Mouse (Mus musculus): ENCODE measurements around the gene Cdx2. TPM values are rescaled to one million over a fixed set of nuclear protein-coding genes. Genes with fewer than 3 reads are reported as not detected.

Cdx2 gene
- total and polyA plus RNA-seq, 3 experiments: not detected

GRCm38 (mm10) chr5:147292506-147293120 lies 14.5 kb downstream of the Cdx2 start:
- no peak for DNase-seq

- DNase-seq: no peak
Observed at GRCm38 (mm10) chr5:147291764-147292505, 15.1 kb downstream of the Cdx2 start.

GRCm38 (mm10) chr5:147284365-147284764 lies 22.7 kb downstream of the Cdx2 start:
- no peak for DNase-seq

DNA sequence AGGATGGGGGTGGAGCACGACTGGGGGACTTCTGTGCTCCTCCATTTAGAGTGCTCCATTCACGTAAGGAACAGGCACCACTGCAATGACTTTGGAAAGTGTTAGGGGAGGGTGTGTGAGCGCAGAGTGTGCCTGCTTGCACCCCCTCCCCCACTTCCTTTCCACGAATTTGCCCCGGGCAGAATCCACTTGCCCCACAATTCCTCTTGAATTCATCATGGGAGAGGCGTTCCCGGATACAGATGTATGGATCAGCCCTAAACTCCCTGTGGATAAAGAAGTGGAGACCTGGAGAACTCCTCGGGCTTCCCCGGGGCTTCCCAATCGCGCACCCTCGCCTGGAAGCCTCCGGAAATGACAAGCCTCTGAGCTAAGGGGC lies 29.5 kb downstream of the Cdx2 start:
- DNase-seq: no peak

DNA sequence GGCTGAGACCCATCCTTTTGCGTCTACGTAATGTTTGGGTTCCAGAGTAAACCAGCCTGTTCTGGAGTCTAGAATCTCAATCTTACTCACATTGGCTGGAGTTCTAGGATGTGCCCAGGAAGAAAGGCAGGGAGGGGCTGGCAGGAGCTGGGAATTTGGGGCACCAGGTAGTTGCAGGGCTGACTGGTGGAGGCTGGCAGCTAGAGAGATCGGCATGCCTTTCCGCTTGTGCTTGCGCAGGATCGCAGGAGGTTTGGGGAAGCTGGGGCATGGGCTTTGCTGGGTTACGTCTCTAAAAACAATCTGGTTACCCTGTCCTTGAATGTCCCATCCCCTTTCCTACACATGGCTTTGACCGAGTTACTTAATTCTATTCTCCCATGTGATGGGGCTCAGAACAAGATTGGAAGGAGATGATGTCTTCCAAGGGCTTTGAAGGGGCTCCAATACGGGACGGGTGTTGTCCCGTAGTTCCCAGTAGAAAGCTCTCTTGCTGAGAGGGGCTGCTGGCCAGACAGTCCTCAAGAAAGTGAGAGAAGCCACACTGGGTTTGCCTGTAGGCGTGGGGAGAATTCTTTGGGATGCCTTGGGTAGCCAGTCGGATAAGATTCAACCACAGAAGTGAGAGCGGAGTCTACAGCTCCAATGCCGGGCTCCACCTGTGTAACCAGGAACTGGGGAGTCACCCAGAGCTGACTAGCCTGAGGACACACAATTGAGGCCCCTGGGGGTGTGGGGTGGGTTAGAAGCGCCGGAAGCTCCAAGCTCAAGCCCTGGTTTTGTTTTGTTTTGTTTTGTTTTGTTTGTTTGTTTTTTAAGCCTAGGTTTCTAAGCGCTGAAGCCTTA lies 30.1 kb downstream of the Cdx2 start:
- DNase-seq: no peak

DNA sequence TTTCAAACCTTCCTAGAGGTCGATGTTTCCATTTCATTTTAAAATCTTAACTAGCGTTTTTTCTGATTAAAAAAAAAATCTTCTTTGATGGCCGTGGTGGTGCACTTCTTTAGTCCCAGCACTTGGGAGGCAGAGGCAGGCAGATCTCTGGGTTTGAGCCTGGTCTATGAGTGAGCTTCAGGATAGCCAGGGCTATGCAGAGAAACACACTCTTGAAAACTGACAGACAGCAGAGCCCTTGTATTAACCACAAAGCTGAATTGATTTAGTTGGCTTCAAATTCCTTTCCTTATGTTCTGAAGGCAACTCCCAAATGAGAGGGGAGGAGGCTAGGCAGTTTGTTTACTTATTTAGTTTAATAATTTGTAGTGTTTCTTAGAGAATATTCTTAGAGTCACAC lies 31.3 kb downstream of the Cdx2 start:
- DNase-seq: no peak

DNA sequence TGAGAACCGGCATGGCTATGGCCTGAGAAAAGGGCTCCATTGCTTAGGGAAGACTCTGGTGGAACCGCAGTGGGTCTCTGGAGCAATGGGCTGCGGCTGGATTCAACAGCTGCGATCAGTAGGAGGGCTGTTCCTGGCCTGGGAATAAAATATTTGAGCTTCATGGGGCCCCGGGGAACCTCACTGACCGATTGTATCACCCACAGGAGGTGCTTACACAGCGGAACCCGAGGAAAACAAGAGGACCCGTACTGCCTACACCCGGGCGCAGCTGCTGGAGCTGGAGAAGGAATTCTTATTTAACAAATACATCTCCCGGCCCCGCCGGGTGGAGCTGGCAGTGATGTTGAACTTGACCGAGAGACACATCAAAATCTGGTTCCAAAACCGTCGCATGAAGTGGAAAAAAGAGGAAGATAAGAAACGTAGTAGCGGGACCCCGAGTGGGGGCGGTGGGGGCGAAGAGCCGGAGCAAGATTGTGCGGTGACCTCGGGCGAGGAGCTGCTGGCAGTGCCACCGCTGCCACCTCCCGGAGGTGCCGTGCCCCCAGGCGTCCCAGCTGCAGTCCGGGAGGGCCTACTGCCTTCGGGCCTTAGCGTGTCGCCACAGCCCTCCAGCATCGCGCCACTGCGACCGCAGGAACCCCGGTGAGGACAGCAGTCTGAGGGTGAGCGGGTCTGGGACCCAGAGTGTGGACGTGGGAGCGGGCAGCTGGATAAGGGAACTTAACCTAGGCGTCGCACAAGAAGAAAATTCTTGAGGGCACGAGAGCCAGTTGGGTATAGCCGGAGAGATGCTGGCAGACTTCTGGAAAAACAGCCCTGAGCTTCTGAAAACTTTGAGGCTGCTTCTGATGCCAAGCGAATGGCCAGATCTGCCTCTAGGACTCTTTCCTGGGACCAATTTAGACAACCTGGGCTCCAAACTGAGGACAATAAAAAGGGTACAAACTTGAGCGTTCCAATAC lies 32.6 kb downstream of the Cdx2 start:
- DNase-seq: no peak

GRCm38 (mm10) chr5:147272808-147273345 lies 34.2 kb downstream of the Cdx2 start:
- DNase-seq: no peak

DNA sequence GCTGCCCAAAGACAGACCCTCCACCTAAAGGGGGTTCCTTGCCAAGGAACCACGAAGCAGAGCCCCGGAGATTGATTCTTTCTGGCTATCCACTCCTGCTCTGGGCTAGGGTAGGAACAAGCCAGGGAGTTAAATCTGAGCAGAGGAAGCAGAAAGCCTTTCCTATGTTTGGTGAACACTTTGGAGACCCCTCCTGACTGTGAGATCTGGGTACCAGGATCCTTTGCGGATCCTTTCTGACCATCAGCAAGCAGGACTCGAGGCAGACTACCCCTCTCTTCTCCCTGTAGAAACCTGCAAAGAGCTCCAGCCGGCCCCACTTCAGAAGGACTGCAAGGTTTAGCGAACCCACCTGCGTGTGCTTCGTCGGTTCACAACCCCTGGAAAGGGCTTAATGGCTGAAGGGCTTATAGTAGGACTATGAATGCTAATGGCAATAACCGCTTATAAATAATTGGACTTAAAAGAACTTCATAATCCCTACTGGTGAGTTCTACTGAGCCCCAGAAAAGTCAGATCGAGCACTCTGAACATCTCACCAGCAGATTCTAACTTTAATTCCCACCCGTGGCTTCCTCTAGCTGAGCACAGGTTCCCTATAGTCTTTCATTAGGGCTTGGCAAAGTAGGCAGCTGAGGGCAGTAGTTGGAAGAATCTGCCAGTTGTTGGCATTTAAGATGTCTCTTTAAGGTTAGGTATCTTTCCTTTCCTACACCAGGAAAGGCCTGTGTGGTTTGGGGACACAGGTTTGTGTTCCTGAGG lies 34.8 kb downstream of the Cdx2 start:
- DNase-seq: no peak

GRCm38 (mm10) chr5:147270673-147271655 lies 36.1 kb downstream of the Cdx2 start:
- DNase-seq: no peak

GRCm38 (mm10) chr5:147269926-147270672 lies 37.0 kb downstream of the Cdx2 start, which contains the start of gene Pdx1:
TSS of gene Pdx1 (plus strand) at chr5:147269959.
- DNase-seq: peak; percentile 12

DNA sequence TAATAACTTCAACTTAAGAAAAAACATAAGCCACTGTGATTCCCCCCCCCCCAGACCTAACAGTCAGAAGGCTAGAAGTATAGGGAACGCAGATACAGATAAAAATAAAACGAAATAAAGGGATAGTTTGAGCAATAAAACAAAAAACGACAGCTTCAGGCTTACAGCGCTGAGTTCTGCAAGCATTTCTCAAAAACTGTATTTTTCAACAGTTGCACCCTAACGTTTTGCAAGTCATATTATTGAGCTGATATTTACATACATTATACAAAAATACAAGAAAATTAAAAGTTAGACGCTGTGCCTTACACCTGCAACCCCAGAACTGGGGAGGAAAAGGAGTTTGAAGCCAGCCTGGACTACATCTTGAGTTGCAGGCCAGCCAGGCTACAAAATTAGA lies 37.7 kb downstream of the Cdx2 start:
- no peak for DNase-seq

DNA sequence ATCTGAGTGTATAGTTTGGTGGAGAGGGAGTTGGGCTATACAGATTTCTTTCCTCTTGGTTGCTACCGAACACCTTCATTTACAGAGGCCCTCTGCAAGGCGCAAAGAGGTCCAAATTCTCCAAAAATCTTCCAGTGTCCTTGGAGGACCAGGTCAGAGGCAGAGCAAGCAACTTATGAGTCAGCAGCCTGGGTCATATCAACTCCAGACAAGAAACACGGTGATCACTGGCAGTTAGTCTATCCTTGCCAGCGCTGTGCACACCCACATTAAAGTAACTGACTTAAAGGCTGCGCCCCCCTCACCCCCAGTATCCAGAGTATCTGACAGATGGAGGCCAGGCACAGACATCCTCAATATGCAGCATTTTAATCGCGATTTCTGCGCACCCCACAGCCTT lies 38.3 kb downstream of the Cdx2 start:
- peak; percentile 10 for DNase-seq

GRCm38 (mm10) chr5:147267434-147267833 lies 39.6 kb downstream of the Cdx2 start:
- no peak for DNase-seq

- DNase-seq: no peak
Observed at GRCm38 (mm10) chr5:147263945-147264344, 43.1 kb downstream of the Cdx2 start.

DNA sequence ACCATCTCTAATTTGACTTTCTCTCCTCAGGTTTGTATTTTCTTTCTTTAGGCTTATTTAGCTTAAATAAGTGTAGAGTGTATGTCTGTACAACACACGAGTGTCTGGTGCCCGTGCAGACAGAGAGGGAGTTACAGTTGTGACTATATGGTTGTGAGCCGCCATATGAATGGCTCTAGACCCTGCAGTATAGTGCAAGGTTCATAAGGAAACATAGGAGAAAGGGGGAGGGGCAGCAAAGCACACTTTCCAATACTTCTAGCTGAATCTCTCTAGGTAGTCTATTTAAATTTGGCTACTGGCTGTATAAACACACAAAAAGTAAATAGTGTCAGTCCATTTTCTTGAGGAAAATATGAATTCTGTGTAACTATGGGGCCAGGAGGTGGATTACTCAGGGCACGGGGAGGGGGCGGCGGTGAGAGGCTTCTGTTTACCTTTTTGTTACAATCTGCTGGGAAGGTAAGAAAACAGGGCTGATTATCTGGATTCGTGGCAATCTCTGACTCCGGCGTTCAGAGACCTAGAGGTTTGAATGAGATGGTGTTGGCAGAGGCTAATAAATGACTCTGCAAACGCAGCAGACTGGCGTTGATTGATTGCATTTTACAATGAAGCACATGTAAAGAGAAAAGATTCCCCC lies 45.0 kb downstream of the Cdx2 start:
- no peak for DNase-seq

DNA sequence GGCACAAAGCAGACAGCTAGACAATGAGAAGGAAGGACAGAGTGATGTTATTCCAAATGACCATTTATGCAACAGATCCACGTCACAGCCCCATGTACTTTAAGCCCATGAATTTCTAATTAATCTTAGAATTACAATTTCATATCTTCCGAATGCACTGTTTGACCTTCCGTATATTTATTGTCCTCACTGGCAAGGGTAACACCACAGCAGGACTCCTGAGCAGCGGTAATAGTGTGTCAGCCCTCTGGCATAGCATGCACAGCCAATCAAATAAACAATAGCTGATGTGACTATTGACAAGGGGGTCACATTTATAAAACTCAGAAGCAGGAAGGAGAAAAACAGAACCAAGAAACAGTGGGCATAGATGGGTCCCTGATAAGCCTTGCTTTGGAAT lies 46.3 kb downstream of the Cdx2 start:
- DNase-seq: no peak

DNA sequence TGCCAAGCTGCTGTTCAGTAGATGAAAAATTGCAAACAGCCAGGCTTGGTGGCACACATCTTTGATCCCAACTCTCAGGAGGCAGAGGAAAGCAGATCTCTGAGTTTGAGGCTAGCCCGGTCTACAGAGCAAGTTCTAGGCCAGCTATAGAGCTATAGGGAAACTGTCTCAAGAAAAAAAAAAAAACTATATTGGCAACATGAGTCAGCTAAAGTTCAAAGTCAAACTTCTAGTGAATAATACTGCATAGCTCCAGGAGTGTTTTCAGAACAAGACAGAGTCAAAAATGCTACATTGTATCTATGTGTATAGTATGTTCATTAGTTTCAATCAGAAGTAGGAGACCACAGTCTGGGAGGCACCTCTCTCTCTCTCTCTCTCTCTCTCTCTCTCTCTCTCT lies 46.9 kb downstream of the Cdx2 start:
- no peak for DNase-seq

All from adrenal gland, adult 2 months (tissue).